Mouse (Mus musculus): ENCODE results near the gene Adamtsl1.

Gene Adamtsl1

DNA sequence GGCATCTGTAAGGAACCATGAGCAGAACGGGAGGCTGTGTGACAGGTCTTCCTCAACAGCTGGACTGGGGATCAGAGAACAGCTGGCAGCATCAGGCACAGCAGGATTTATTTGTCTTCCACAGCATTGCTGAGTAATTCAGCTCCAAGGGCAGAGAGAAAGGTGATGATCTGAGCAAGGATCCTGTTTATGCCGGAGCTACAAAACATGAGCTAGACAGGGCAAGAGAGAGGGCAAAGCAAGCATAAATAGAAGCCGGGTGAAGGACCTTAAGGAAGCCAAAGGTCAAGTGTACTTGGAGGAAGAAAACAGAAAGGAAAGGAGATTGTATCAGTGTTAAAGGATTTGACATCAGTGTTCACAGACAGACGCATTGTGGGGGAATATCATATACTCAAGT lies 158.3 kb downstream of the Adamtsl1 start:
- DNase-seq (ENCODE audit: low spot score): no peak

DNA sequence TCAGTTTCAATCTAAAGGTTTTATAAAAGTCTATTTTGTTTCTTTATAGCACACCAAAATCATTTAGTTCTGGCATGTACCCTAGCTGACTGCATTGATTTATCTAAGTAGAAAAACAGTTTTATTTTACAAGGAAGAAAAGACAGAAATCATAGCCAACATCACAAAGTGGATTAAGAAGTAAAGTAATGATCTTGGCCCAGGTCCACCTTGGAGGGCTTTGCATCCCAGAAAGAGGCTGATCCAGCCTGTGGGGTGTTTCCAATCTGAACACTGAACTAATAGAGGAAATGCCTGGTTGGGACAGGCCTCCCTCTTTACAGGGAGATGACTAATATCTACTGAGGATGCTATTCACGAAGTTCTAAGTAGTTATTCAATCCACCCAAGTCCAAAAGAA lies 163.6 kb downstream of the Adamtsl1 start:
- no peak for DNase-seq (ENCODE audit: low spot score)

DNA sequence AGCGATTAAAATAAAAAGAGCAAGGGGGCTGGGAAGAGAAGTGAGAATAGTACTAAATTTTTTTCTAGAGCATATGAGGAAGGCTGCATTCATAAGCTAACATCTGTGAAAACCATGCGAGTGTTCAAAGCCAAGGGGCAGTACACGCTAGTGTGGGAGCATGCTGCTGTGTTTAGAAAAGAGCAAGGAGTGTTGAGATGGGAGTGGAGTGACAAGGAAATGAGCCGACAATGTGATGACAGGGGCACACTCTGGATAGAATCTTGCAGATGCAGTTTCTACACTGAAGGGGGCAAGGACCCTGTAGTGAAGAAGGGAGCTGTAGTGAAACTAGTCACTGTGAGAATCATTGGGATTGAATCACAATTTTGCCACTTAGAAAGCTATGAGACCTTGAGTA lies 172.2 kb downstream of the Adamtsl1 start:
- no peak for DNase-seq (ENCODE audit: low spot score)

DNA sequence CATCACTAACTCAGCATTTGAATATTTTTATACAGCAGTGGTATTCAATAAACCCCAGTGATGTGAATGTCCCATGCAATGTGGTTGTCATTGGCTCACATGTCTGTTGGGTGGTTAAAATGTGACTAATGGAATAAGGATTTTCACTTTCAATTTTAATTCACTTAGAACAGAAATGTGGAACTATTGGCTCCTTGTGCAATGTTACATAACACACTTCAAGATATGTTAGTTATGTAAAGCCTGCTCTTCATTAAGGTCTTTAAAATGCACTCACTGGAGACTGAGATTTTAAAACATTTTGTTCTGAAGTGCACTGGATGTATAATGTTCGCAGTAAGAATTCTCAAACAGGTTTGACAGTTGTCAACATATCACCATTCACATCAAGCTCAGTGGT lies 181.3 kb downstream of the Adamtsl1 start:
- no peak for DNase-seq (ENCODE audit: low spot score)

DNA sequence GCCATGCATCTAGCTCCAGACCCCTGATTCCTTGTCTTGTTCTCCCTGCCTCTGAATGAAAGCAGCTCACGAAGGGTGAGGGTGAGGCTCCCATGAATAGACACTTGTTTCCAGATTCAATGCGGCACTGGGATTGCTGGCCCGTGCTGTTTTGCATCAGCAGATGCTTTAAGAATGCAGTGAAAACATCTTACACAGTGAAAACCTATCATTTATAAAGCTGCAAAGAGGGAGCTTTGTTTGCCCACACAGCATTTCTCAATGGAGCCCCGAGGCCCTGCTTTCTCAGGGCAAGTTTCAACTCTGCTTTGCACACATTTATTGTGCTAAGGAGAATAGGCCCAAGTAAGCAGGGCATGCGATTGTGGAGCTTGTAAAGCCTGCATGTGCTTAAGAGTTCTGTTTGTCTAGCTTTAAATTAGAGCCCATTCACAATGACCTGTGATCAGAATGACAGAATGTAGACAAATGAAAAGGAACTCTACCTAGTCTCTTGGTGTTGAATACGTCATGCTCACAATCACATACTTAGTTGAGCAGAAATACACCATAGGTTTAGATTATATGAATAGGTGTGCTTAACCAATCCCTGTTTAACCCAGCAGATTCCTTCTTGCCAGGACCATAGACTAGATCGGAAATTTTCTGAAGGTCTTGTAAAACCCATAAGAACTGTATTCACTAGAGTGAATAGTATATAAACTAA lies 193.5 kb downstream of the Adamtsl1 start:
- DNase-seq (ENCODE audit: low spot score): no peak

DNA sequence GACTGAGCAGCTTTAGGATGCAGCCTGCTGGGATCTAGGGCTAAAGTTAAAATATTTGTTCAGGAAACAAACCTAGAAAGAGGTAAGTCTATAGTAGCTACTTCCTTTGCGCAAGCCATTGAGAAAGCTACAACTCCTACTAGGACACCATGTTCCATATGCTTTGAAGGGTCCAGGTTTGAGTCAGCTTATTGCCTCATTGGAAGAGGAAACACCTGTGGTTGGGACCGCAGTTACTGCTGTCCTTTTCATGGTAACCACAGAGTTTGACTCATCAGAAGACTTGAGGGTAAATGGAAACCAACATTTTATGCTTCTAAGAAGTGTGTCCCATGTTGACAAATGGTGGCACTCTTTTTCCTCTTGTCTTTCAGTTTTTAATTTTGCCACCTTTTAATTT lies 195.7 kb downstream of the Adamtsl1 start:
- no peak for DNase-seq (ENCODE audit: low spot score)

DNA sequence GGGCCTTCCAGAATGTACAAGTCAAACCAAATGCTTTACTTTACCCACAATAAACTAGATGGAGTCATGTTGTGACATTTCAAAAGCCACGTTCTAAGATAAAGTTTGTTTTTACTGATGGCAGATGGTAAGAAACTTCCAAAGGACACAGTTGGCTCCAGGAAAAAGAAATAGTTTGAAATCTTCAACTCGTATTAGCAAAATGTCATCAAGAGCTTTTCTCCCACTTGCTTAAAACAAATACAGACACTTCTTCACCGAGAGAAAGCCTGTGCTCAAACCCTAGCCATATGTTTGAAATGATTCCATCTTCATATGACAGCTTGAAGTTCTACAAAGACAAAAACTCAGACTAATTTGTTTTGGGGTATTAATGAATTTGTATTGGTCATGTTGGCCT lies 211.0 kb downstream of the Adamtsl1 start:
- DNase-seq (ENCODE audit: low spot score): peak; percentile 12

DNA sequence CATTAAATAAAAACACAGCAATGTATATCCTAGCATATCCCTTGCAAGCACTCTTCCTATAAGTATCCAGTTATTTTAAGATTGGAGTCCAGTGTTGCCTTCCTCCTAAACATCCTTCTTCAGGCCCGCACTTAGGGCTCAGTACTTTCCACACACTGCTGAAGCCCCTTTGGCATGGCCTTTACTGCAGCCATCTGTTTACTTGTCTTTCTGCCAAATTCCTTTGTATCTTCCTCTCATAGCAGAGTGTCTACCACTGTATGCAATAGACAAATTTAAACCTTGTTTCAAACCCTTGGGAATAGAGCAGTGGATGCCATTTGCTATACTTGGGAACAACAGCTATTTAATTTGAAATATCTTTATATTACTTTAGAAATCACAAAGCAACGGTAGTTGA lies 213.8 kb downstream of the Adamtsl1 start:
- no peak for DNase-seq (ENCODE audit: low spot score)

DNA sequence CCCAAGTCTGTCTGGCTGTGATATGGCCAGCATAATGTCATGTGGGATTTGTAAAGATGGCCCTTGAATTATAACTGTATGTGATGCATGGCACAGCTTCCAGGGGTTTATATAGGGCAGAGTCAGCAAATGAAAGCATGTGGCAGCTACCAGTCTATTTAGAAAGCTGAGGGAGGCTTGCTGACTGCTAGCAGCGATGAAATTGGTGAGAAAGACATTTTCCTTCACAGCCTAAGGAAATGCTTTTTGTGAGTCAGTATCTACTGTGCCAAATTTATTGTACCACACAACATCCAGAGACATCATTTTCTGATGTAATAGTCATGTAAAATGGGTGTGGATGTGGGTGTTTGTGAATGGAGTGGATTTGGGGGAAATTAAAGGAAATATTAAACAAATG lies 214.4 kb downstream of the Adamtsl1 start:
- no peak for DNase-seq (ENCODE audit: low spot score)

DNA sequence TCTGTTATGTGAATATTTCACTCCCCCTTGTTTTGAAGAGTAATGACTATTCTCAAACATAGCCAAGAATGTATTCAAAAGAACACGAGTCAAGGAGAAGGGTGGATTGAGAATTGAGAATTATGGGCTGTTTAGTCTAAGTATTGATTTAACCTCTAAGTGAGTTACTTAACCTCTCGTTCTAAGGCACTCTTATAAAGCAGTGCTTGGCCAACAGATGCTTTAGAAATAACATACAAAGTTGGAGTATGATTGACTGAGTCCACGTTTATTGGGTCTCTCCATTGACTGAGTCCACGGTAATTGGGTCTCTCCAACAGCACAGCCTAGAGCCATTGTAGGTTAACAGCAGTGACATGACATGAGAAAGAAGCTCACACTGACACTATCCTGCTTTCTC lies 226.5 kb downstream of the Adamtsl1 start:
- DNase-seq (ENCODE audit: low spot score): no peak

DNA sequence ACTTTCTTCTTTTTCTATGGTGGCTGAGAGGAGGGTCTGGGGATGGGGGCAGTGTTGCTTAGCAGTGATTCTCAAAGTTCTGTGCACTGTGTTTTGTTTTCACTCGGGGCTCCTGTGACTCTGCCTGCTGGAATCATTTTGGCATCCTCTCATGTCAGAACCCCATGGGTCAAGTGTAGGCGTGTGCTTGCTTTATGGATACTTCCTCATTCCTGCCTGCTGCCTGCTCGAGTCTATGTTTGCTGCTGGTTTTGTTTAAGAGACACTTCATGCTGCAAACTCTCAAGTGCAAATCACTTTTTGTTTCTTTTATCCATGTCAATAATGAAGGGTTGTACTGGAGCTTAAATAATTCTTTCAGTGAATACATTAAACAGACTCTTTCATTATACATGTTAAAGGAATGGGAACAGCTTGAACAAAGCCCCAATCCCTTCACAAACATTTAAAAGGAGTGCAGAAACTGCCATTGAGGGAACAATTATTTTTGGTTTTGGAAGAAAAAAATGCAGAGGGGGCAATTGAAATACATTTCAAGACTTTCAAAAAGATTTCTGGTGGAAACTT lies 227.9 kb downstream of the Adamtsl1 start:
- no peak for DNase-seq (ENCODE audit: low spot score)

DNA sequence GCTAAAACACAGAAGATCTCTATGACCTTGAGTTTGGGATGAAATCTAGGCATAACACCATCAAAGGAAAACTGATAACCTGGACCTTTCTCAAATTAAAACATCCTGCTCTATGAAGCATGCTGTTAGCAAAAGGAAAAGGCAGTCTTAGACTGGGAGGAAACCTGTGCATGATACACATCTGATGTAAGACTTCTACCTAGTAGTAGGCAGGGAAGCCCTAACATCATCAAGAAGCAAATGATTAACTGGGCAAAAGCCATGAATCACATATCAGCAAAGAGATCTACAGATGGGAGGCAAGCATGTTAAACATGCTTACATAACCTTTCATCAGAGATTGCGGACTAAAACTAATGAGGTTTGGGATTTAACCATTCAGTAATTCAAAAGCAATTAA lies 229.5 kb downstream of the Adamtsl1 start:
- no peak for DNase-seq (ENCODE audit: low spot score)

DNA sequence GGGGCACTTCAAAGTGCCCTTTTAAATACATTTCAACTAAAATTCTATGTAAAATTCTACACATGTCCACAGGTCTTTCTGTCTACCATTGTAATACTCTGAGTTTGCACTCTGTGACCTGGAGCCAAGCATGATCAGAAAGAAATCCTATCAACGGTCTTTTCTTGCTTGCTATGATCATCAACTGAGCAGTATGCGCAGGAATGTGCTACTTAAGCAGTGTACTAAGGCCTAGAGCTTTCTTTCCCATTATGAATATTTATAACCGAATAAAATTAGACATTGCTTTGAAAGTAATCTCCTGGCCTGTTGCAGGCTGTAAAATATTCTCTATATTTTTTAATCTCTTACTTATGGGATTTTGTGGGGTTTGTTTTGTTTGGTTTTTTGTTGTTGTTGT lies 248.7 kb downstream of the Adamtsl1 start:
- DNase-seq (ENCODE audit: low spot score): no peak

DNA sequence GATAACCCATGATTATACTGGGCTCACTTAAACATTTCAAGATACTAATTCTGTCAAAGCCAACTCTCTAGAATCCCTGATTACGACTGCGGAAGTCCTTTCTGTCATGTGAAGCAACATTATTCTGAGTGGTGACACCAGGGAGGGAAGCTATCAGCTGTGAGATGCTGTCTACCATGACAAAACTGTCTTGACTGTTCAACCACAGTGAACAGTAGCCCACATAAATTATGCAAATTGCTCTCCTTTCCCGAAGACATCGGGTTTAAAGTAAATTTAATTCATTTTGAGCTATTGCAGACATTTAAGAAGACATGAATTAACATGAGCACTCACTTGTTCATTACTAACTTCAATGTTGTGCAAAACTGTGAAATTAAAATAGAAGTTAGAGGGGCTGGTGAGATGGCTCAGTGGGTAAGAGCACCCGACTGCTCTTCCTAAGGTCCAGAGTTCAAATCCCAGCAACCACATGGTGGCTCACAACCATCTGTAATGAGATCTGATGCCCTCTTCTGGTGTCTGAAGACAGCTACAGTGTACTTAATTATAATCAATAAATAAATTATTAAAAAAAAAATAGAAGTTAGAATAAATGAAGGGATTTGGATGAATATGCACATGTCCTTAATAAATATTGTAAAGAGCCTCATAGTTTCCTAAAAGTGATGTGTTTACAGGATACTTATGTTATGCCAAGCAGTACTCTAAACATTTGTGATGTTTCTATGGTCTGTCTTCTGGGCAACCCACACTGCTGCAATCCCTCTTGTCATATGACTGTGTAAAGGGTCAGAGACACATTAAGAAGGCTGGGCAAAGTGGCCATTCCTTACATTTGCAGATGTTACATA lies 249.4 kb downstream of the Adamtsl1 start:
- no peak for DNase-seq (ENCODE audit: low spot score)

DNA sequence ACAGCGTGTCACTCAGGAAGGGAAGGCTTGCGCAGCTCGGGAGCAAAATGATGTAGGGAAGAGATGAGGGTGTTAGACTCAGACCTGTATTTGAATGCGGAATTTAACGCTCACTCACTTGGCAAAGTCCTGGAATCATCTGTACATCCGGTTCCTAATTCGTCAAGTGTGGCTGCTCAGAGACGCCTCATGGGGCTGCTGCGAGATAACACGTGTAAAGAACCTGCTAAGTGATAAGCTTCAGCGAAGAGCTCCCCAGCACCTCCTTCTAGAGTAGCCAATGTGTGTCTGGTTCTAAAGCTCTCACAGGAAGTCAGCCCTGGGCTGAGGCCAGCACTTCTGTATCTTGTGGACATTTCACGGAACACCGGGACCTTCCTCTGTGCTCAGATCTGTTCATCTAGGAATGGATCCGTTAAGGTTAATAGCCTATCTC lies 250.1 kb downstream of the Adamtsl1 start:
- no peak for DNase-seq (ENCODE audit: low spot score)

DNA sequence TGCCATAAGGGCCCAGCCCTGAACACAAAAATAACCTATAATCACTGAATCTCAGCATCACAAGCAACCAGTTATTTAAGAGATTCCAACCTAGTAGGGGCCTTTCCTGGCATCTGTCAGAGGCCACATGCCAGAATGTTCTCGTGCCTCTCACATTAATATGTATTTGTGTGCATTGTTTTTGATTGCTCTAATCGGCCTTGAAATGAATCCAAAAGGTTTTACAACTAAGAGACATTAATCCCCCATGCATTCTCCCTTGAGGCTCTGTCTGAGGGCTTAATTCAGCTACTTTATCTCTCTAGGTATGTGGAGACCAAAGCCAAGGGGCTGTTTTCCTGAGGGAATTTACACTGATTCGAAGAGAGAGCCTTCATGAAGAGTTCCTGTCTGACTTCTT lies 250.5 kb downstream of the Adamtsl1 start:
- no peak for DNase-seq (ENCODE audit: low spot score)

DNA sequence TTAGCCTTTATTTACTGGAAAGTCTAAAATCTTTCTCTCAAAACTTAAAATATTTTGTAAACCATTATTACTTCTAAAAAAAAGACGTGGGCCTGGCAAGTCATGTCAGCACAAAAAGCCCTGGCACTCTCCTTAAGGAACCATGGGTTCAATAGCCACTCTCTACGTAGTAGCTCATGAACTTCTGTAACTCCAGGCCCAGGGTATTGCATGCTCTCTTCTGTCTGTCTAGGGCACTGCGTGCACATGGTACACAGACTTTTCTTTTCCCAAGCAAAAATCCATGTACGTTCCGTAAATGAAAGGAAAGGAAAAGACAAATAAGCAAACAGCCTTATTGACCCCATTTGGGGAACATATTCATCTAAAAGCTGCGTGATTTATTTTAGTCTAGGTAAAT lies 253.7 kb downstream of the Adamtsl1 start:
- no peak for DNase-seq (ENCODE audit: low spot score)

DNA sequence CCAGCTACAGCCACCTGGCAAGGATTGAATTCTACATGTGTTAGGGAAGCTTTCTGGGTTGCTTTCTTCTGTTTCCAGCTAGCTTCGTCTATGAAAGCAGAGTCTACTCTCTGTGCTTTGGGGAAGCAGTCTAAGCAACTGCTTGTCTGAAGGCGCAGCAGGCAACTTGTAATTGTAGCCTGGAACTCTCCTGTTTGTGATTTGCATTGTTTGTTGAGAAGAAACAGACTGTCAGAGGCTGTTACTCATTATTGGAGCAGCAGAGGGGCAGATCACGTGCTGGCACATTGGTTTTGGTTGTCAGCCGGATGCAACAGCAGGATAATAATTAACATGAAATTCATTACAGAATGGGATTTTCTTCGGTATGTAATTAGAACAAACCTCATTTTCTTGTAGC lies 254.1 kb downstream of the Adamtsl1 start:
- peak; percentile 29 for DNase-seq (ENCODE audit: low spot score)

DNA sequence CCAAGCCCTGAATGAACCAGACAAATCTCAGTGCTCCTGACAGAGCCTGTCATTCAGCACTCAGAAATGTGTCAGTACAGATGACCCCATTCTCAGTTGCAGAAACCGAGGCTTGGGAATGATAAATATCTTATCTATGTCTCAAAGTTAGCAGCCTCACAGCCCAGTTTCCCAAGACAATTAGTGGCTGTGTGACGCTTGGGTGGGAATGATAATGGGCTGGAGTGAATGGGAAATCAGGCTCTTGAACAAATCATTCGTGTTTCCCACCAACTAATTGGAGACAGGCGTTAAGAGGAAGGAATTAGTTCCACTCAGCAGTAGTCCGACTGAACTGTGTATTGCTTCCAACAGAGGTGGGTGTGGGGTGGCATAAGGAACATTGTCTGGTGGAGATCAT lies 268.5 kb downstream of the Adamtsl1 start:
- no peak for DNase-seq (ENCODE audit: low spot score)

DNA sequence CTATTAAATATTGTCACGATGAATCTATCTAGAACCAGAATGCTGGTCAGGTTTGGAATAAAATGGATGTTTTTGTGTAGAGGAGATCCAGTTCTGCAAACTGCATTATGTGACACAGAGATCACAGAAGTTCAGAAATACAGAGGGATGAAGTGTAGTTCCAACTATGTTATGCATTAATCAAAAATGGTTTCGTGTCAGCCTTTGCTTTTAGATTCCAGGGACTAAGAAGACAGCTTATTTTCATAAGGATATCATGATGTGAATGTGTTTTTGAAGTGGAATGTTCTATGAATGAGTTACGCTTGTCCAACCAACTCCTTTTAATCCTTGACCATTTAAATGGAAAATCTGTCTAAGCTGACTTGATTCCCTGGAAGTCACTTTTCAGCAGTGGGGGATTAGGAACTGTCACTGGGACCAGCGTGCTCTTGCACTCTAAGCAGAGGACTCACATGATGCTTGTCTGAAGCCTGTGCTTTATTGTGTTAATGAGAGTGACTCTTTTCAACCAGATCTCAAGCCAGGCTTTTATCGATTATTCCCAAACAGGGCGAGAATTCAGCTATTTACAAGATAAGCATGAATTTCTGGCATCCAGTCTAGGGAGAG lies 269.9 kb downstream of the Adamtsl1 start:
- no peak for DNase-seq (ENCODE audit: low spot score)

DNA sequence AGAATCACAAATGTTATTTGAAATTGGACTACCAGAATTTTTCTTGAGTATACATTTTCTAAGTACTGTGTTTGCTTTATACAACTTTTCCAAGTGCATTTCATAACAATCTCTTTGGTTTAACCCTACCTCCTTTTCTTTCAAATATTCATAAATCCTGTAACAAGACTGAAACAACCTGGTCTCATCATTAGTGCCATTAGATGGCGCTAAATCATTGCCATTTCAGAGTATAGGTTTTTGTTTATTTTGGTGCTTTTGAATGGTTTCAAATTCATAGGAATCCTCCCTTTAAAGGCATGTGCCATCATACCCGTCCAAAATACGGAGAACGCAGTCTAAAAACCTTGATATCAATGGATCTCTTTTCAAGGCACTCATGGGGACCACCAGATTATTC lies 270.5 kb downstream of the Adamtsl1 start:
- no peak for DNase-seq (ENCODE audit: low spot score)

DNA sequence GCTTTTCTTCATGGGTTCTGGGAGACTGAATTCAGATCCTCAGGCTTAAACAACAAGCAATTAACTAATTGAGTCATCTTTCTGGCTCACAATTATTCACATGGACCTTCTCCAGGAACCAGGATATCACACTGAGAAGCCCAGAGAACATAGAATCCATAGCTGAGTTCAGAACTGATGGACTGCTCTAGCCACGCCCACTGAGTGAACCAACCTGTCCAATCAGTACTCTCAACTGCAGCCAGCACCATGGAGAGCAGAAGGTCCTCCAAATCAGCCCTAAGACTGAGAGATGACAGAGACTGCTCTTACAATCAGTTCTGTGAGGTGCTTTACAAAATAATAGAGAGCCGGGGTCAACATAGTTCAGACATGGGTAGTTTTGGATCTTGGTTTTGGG lies 276.3 kb downstream of the Adamtsl1 start:
- DNase-seq (ENCODE audit: low spot score): no peak

DNA sequence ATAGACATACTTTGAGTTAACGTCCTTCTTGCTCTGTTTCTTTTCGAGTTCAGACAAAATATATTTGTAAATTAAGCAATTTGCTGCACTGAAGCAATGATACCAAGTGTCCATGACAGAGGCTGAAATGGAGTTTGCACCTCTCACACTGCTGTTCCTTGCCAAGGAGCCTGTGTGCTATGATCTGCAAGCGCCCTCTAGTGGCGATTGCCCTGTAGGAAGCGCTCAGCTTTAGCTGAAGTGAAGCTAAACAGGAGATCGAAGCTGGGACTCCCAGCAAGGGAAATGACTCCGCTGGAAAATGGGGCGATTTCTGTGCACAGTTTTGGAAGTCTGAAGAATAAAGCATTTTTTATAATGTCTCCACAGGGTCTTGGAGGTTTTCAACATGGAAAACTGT lies 287.8 kb downstream of the Adamtsl1 start:
- DNase-seq (ENCODE audit: low spot score): peak; percentile 77

All from layer of hippocampus, adult 11-12 months (tissue).